Mouse (Mus musculus) intestine, embryonic 15.5 days (tissue): Measurements from ENCODE around the gene Tceal9. TPM values are rescaled to one million over a fixed set of nuclear protein-coding genes. Genes with fewer than 3 reads are reported as not detected.
"Not testable (repeated sequence)": the region's sequence is repeated elsewhere in the genome, so short reads cannot be mapped to it uniquely, and the experiment has no call there.

Source experiments
- ATAC-seq: fragments of 200-750 bp; cut with Nextera tagmentation; 2 replicates; pipeline ENCODE4 v1.8.0; 2017; ENCODE audit warnings: moderate TSS enrichment, moderate library complexity
- H3K27ac ChIP-seq: fragments of 300-500 bp; sonication (generic); 2 replicates; pipeline ENCODE4 v1.5.1; 2015; ENCODE audit warnings: mild to moderate bottlenecking, inconsistent platforms
- H3K27me3 ChIP-seq: fragments of 300-500 bp; sonication (generic); replicated peaks from 2 replicates; pipeline ENCODE4 v1.6.1; 2015; ENCODE audit warnings: inconsistent platforms
- H3K36me3 ChIP-seq: fragments of 300-500 bp; sonication (generic); 2 replicates; pipeline ENCODE4 v1.6.1; 2015; ENCODE audit warnings: inconsistent platforms
- H3K4me1 ChIP-seq: fragments of 300-500 bp; sonication (generic); replicated peaks from 2 replicates; pipeline ENCODE4 v1.6.1; 2015; ENCODE audit warnings: inconsistent platforms
- H3K4me2 ChIP-seq: fragments of 300-500 bp; sonication (generic); replicated peaks from 2 replicates; pipeline ENCODE4 v1.6.1; 2015; ENCODE audit warnings: mild to moderate bottlenecking, inconsistent platforms
- H3K4me3 ChIP-seq: fragments of 300-500 bp; sonication (generic); replicated peaks from 2 replicates; pipeline ENCODE4 v1.5.1; 2015; ENCODE audit warnings: inconsistent platforms
- H3K9ac ChIP-seq: fragments of 300-500 bp; sonication (generic); 2 replicates; pipeline ENCODE4 v1.6.1; 2015; ENCODE audit warnings: inconsistent platforms
- H3K9me3 ChIP-seq: fragments of 300-500 bp; sonication (generic); 2 replicates; pipeline ENCODE4 v1.6.1; 2016; ENCODE audit warnings: inconsistent platforms
- WGBS: fragments of 180-500 bp; shearing (Covaris S2); methylation state at CpG from one replicate; pipeline ENCODE4 v1.1.7; 2015; 5-methylcytosine and 5-hydroxymethylcytosine counted together
- polyA plus RNA-seq: library from polyadenylated mRNA; unstranded; fragments of >200 nt; fragmentation: Nextera tagmentation; extraction: Ambion mirVana; gene quantifications from 2 replicates; pipeline ENCODE4 v1.2.1, GENCODE M21; 2015

Tceal9 gene
- polyA plus RNA-seq, 1 experiment from 2014 or later: 647 TPM

DNA sequence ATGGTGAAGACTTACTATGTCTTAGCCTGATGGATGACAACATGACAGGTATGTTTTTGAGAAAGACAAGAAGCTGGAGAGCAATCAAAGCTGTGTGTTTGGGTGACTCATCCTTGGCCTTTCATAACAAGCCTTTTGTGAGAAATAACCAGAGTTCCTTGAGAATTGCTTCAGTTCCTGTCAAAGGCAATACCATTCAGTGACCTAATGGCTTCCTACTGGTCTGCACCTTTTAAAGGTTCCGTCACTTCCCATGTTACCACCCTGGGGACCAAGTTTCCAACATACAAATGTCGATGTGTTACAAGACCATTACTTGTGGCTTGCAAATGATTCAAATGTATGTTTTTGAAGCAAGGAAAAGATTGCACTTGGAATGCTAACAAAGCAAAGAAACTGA lies 1.7 kb upstream of the Tceal9 start:
- Histone ChIP-seq H3K9ac (no peak overlapping the region), H3K4me3 (no peak overlapping the region), H3K9me3 (no peaks in the 10 kb centered on the region), H3K27me3 (no peaks in the 10 kb centered on the region), H3K27ac (no peak overlapping the region), H3K4me1 (0 out of 2 replicates have a peak, but pooled peaks cover 2% of the 10 kb centered on the region), H3K4me2 (no peak overlapping the region), H3K36me3 (no peaks in the 10 kb centered on the region)
- ATAC-seq: no peak
- 81% methylated on average over 2 of the region's 2 CpGs for WGBS

DNA sequence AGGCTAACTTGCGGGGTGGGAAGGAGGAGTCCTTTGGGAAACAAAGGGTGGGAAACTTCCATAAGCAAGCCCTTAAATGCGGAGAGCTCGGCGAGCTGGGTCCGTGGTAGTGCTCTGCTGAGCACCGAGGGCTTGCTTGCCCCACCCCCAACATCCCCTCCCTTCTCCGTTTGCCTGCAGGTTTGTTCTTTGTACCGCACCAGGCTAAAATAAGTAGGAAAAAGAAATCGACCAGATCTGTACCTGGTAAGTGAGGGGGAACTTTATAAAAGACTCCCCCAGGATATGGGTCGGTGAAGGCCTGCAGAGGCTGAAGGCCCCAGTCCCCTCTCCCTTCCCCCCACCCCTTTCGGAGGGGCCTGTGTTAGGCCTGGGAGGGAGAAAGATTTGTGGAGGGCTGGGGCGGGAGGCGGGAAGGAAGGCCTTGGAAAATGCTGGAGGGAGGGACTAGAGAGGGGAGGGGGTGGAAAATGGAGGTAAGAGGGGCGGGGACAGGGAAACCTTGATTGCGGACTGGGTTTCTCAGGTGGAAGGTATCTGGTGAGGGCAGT lies 717 bp downstream of the Tceal9 start:
- H3K4me2 ChIP-seq: peak overlapping the region; percentile 43
- H3K27ac ChIP-seq: peak overlapping the region; percentile 76
- H3K27me3 ChIP-seq: no peaks in the 10 kb centered on the region
- H3K9me3 ChIP-seq: no peaks in the 10 kb centered on the region
- H3K9ac ChIP-seq: peak overlapping the region; percentile 54
- H3K4me3 ChIP-seq: peak overlapping the region; percentile 52
- 18% methylated on average over 13 of the region's 15 CpGs for WGBS
- ATAC-seq: peak; percentile 82
- no peaks in the 10 kb centered on the region for H3K36me3 ChIP-seq
- H3K4me1 ChIP-seq: 0 out of 2 replicates have a peak, but pooled peaks cover 2% of the 10 kb centered on the region

DNA sequence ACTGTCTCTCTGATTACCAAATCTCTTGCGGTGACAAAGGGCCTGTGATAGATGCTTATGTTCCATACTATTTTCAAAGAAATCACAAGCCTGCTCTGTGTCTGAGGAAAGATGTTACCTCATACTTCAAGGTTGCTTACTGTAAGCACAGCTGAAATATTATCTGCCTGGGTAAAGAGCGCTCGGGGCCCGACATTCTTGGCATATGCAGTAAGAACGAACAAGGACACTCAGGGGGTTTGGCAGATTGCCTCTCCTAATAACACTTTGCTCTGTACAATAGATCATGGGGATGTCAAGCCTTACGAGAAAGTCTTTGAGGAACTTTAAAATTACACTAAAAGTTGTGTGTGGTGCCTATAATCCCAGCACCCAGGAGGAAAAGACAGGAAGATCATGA lies 3.9 kb downstream of the Tceal9 start:
- Histone ChIP-seq H3K9me3 (no peaks in the 10 kb centered on the region), H3K4me1 (0 out of 2 replicates have a peak, but pooled peaks cover 2% of the 10 kb centered on the region), H3K27me3 (no peaks in the 10 kb centered on the region), H3K27ac (no peak overlapping the region), H3K4me3 (no peak overlapping the region), H3K36me3 (no peaks in the 10 kb centered on the region), H3K4me2 (no peak overlapping the region), H3K9ac (no peak overlapping the region)
- 44% methylated on average over 6 of the region's 6 CpGs for WGBS
- ATAC-seq: no peak

DNA sequence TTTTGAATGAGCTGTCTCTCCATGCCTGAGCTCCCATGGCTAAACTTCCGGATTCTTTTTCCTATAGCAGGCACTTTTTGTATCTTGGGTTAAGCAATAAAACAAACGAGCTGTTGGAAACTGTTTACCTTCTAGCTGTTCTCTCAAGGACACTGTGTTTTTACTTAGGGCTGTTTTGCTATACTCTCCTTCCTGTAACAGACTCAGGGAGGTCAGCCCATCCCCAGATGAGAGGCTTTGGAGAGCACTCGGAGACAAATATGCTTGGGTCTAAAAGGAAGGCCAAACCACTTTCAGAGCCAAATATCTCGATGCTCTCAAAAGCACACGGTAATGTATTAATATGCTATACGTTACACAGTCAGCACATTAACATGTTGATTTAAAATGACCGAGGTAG lies 4.8 kb downstream of the Tceal9 start:
- Histone ChIP-seq H3K9ac (no peak overlapping the region), H3K9me3 (no peaks in the 10 kb centered on the region), H3K4me2 (no peak overlapping the region), H3K27ac (no peak overlapping the region), H3K36me3 (no peaks in the 10 kb centered on the region), H3K4me1 (0 out of 2 replicates have a peak, but pooled peaks cover 2% of the 10 kb centered on the region), H3K27me3 (no peaks in the 10 kb centered on the region), H3K4me3 (no peak overlapping the region)
- ATAC-seq: no peak
- 40% methylated on average over 7 of the region's 7 CpGs for whole genome bisulfite sequencing

DNA sequence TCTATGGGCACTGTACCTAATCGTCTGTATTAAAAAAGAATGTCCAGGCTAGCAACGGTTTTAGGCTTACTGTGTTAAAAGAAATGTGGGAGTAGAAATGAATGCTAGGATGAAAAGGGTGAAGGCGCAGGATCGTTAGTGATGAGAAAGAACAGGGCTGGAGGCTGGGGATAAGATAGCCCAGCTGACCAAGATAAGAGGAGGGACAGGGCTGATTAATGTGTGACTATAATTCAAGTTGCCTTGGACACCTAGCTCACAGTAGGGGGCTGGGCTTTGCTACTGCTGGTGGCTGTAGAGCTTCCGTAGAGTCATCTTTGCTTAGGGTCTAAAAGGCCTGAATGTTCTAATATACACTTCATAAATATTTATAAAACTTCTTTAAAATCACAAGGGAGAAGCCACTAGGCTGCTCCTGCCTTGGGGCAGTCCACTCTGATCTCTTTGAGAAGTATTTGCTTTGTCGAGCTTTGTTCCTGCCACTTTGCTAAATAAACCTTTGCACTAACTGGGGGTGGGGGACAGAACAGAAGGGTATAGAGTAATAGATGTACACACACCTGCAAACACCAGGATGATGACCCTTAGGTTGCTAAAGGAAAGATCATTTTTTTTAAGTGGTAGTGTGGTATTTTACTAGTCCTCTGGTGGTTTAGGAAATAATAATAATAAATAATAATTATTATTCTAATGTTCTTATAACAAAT lies 7.3 kb downstream of the Tceal9 start:
- Histone ChIP-seq H3K36me3 (no peaks in the 10 kb centered on the region), H3K9ac (no peak overlapping the region), H3K9me3 (no peaks in the 10 kb centered on the region), H3K27me3 (no peaks in the 10 kb centered on the region), H3K4me2 (no peak overlapping the region), H3K4me3 (no peak overlapping the region), H3K27ac (no peak overlapping the region), H3K4me1 (0 out of 2 replicates have a peak, but pooled peaks cover 2% of the 10 kb centered on the region)
- 38% methylated on average over 6 of the region's 6 CpGs for WGBS
- peak; percentile 58 for ATAC-seq

DNA sequence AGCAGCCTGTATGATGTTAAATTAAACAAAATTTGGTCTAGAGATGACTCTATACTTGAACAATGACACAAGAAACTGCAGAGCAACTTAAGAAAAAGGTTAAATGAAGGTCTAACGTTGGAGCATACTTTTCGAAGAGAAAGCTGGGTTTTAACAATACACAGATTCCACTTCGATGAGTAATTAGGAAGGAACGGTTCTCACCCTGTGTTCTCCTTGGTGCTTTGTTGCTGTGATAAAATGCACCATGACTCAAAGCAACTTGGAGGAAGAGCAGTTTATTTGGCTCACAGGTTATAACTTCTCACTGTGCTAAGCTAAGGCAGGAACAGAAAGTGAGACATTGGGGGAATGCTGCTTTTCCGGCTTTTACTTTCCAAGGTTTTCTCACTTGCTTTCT lies 22.8 kb downstream of the Tceal9 start:
- 59% methylated on average over 5 of the region's 5 CpGs for whole genome bisulfite sequencing
- Histone ChIP-seq H3K4me1 (no peaks in the 10 kb centered on the region), H3K27ac (no peak overlapping the region), H3K4me3 (no peak overlapping the region), H3K4me2 (no peak overlapping the region), H3K9me3 (no peaks in the 10 kb centered on the region), H3K36me3 (no peaks in the 10 kb centered on the region), H3K9ac (no peak overlapping the region), H3K27me3 (no peaks in the 10 kb centered on the region)
- no peak for ATAC-seq

DNA sequence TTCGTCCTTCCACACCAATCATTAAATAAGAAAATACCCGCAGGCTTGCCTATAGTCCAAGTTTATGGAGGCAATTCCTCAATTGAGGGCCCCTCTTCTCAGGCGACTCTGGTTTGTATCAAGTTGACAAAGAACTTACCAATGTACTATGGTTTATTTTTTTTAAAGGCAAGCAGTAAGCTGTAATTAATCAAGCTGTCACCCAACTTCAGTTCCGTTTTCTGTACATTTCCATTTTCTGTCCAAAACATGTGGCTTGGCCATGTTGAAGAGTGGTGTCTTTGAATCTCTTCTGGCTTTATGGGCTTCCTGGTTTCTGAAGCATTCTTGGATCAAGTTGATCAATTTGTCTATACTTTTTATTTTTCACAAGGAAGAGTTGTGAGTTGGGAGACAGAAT lies 23.3 kb downstream of the Tceal9 start:
- no peak for ATAC-seq
- H3K4me2 ChIP-seq: no peak overlapping the region
- no peak overlapping the region for H3K27ac ChIP-seq
- no peak overlapping the region for H3K9ac ChIP-seq
- 38% methylated on average over 4 of the region's 4 CpGs for WGBS
- no peaks in the 10 kb centered on the region for H3K4me1 ChIP-seq
- no peaks in the 10 kb centered on the region for H3K9me3 ChIP-seq
- H3K4me3 ChIP-seq: no peak overlapping the region
- no peaks in the 10 kb centered on the region for H3K36me3 ChIP-seq
- no peaks in the 10 kb centered on the region for H3K27me3 ChIP-seq

DNA sequence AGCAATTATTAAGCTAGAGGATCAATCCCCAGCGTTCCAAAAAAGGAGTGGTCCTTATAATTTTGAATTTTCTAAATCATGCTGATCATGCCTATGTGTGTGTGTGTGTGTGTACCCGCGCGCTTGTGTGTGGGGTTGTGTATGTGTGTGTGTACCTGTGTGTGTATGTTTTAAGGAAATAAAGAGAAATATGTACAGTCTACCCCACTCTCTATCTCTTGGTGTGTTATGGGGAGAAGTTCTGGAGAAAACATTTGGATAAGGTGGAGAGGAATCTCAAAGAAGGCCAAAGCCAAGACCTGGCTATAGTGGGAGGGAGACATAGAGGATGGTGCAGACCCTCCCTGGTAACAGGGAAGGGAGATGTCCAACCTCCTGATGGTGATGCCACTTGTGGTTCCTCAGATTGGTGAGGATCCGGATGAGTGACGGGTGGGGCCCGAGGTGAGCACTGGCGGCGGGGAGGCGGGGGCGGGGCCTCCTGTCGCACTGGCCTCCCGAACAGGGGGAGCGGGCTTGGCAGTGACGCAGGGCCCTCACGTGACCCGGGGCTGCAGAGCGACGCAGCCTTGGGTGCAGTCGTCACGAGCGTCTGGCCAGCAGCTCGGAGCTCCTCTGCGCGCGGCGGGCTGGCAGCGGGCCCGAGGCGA lies 25.0 kb downstream of the Tceal9 start, which contains the start of gene Bex3:
TSS of gene Bex3 (plus strand) at position 511 of the 650 bp plus-strand sequence.
- not testable (repeated sequence) for H3K27ac ChIP-seq, H3K27me3 ChIP-seq, H3K4me1 ChIP-seq, H3K9me3 ChIP-seq, H3K36me3 ChIP-seq
- Histone ChIP-seq H3K4me3 (peak within 1 kb of the TSS; percentile 39), H3K4me2 (peak within 1 kb of the TSS; percentile 41), H3K9ac (peak within 1 kb of the TSS; percentile 37; the same call in 1 of the 2 replicates)
- WGBS: 65% methylated on average over 6 of the region's 30 CpGs
- ATAC-seq: peak; percentile 98

DNA sequence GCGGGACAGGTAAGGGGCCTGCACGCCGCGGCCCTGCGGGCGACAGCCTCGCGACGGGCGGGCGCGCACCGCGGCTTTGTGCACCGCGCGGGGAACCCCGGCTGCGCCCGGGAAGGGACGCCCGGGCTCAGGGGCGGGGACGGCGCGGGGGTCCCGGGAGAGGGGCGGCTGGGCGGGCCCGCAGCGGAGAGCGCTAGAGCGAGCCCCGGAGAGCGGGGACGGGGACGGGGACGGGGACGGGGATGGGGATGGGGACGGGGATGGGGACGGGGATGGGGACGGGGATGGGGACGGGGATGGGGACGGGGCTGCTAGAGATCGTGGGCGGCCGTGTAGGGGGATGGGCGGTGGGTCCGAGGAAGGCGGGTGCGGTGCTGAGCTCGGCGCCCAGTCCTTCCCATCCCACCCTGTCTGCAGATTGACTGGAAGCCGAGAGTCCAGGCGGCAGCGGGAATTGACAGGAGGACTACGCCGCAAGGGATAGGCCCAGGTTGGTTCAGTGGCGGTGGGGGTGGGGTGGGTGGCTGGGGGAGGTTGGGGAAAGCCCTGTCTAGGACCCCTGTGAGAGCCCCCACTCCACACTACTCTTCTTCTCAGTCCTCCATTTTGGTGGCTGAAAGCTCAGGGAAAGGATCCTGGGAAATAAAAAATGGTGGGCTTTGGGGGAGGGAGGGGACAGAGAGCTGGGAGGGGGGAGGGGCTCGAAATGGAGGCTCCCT lies 25.7 kb downstream of the Tceal9 start:
- H3K9ac ChIP-seq: peak overlapping the region; percentile 37; the same call in 1 of the 2 replicates
- 40% methylated on average over 8 of the region's 60 CpGs for WGBS
- peak overlapping the region; percentile 41 for H3K4me2 ChIP-seq
- not testable (repeated sequence) for H3K9me3 ChIP-seq, H3K36me3 ChIP-seq, H3K27ac ChIP-seq, H3K27me3 ChIP-seq, H3K4me1 ChIP-seq
- peak; percentile 48 for ATAC-seq
- peak overlapping the region; percentile 39 for H3K4me3 ChIP-seq

DNA sequence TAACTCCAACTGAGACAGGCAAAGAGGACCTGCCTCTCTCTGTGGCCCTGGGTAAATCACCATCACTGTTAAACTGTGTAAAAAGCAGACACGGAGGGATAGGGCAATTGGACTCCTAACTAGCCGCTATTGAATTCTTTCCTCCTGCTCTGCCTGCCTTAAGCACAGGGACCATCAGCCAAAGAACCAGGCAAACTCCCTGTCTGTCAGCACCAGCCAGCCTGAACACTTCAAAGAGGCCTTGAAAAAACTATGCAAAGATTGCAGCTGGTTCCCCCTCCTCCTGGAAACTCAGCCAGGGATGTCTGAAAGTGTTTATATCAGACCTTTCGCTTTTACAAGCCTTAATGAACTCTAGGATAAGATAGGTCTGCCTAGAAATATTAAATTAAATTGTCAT lies 29.7 kb downstream of the Tceal9 start:
- 22% methylated on average over 3 of the region's 3 CpGs for WGBS
- H3K27me3 ChIP-seq: 0 out of 2 replicates have a peak, but pooled peaks cover 2% of the 10 kb centered on the region

DNA sequence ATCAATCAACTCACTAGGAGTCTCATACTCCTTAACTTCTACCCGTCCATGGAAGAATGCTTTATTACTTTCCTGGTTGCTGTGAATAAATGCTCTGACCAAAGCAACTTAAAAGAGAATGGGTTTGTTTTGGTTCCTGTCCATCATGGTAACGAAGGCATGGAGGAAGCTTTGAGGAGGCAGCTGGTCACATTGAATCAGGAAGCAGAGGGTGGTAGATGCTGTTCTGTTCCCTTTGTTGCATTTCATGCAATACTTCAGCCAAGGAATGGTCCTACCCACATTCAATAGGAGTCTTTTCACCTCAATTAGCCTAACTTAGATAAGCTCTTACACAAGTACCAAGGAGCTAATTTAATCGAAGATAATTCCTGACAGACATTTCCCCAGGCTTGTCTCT lies 30.5 kb downstream of the Tceal9 start:
- Histone ChIP-seq H3K36me3 (no peaks in the 10 kb centered on the region), H3K9ac (no peak overlapping the region), H3K4me3 (no peak overlapping the region), H3K4me2 (no peak overlapping the region), H3K27ac (no peak overlapping the region), H3K27me3 (0 out of 2 replicates have a peak, but pooled peaks cover 2% of the 10 kb centered on the region), H3K9me3 (no peaks in the 10 kb centered on the region), H3K4me1 (no peaks in the 10 kb centered on the region)
- 52% methylated on average over 3 of the region's 3 CpGs for WGBS
- no peak for ATAC-seq

More for the DNA sequence above, 29.7 kb downstream of the Tceal9 start:
- no peaks in the 10 kb centered on the region for H3K9me3 ChIP-seq
- no peaks in the 10 kb centered on the region for H3K36me3 ChIP-seq
- ATAC-seq: no peak
- no peaks in the 10 kb centered on the region for H3K4me1 ChIP-seq
- H3K9ac ChIP-seq: no peak overlapping the region
- H3K4me2 ChIP-seq: no peak overlapping the region
- H3K4me3 ChIP-seq: no peak overlapping the region
- no peak overlapping the region for H3K27ac ChIP-seq

DNA sequence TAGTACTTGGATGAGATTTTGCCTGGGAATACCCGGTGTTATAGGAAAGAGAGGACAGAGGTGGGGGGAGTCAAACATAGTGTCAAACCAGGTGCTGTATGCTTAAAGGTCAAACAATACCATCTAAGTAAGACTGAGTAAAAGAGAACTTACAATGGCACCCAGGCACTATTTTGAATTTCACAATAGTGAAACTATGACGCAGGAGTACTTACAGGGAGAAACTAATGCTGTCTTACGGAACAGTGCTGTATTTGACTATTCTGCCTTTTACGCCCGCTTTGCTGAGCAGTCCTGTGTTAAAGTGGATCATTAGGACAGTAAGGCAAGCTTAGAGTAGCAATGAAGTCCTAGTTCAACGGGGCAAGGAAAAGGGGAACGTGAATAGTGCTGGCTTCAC lies 32.7 kb downstream of the Tceal9 start:
- H3K9ac ChIP-seq: no peak overlapping the region
- no peak overlapping the region for H3K27ac ChIP-seq
- H3K27me3 ChIP-seq: 0 out of 2 replicates have a peak, but pooled peaks cover 2% of the 10 kb centered on the region
- WGBS: 81% methylated on average over 7 of the region's 7 CpGs
- H3K4me1 ChIP-seq: no peaks in the 10 kb centered on the region
- no peaks in the 10 kb centered on the region for H3K36me3 ChIP-seq
- H3K4me3 ChIP-seq: no peak overlapping the region
- no peak for ATAC-seq
- H3K4me2 ChIP-seq: no peak overlapping the region
- H3K9me3 ChIP-seq: no peaks in the 10 kb centered on the region
